Mouse (Mus musculus) C3H10T1/2 (cell line): ENCODE data around the gene Mettl1. TPM values are rescaled to one million over a fixed set of nuclear protein-coding genes. Genes with fewer than 3 reads are reported as not detected.

Experiments used
- polyA plus RNA-seq, 2 experiments: library from polyadenylated mRNA; unstranded; fragments of >200 nt; fragmentation: generic; extraction: Trizol; gene quantifications; one replicate each; pipeline ENCODE4 v1.2.1; 2012; ENCODE audit warnings: missing spikeins in 2 of 2

The Mettl1 gene
- polyA plus RNA-seq: 10 to 100 TPM; 11.5 to 42.6 TPM

GRCm38 (mm10) chr10:127041274-127041766 lies at the start of gene Mettl1, which contains the start of gene Eef1akmt3:
Gene Mettl1, plus strand, starts transcription at chr10:127041414.
Gene Eef1akmt3, minus strand, starts transcription at chr10:127041513.

DNA sequence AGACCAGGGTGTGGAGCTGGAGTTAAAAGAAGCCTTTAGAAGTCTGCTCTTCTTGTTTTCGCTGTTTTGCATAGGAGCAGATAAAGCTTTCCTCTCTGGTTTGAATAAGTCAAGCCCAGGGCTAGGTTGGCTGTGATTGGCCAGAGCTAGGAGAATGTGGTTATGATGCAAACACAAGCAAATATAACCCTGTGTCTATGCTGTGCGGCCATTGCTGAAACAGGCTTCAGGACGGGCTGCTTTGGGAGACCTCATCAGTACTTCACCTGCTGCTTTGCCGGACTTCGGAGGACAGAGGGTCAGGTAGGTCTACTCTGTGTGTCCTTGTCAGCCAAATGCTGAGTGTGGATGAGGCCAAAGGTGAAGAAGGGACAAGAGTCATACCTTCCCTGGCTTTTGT lies 40.7 kb upstream of the Mettl1 start, which contains the start of gene Avil:
Gene Avil, plus strand, starts transcription at position 181 of the 400 bp plus-strand sequence.

DNA sequence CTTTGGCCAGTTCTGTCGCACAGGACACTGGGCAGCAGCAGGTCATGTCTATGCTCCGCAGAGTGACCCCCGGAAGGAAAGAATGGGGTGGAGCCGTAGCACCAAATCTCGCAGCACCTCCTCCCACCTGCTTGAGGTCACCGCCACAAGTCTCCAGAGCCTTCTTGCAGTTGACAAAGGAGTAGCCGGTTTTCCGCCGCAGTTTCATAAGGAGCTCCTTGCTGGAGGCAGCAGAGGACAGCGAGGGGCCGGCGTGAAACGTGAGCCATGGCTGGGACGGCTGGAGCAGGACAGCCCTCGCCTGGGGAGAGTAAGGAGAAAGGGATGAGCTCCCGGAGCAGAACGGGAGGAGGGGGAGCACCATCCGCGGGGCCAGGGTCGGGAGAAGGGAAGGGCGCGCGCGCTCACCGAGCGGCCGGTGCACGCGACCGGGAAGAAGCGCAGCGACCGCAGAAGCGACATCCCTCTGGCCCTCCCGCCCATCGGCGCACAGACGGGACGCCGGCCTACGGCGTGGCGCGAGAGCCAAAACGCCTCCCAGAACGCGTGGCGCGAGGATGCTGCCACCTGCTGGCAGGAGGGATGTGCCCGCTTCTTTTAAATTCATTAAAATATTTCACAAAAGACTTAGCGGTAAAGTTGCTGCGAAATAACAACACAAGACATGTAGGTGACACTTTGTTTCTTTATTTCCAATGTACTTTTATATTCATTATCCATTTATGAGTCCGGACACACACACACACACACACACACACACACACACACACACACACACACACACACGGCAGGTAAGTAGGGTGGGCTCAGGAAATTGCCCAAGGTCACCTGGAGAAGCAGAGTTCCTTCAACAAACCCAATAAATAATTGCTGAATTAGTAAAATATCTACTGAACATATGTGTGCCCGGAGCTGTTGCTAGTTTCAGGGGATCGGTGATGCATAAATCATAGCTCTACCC lies 10.6 kb upstream of the Mettl1 start, which contains the start of gene Tsfm:
Gene Tsfm, minus strand, starts transcription at position 505 of the 961 bp plus-strand sequence.

GRCm38 (mm10) chr10:127047954-127048353 lies 6.7 kb downstream of the Mettl1 start, which contains the start of gene Cyp27b1:
Gene Cyp27b1, plus strand, starts transcription at chr10:127048250.

GRCm38 (mm10) chr10:127059968-127060916 lies 19.0 kb downstream of the Mettl1 start, which contains the start of gene March9:
Gene March9, minus strand, starts transcription at chr10:127060184.

DNA sequence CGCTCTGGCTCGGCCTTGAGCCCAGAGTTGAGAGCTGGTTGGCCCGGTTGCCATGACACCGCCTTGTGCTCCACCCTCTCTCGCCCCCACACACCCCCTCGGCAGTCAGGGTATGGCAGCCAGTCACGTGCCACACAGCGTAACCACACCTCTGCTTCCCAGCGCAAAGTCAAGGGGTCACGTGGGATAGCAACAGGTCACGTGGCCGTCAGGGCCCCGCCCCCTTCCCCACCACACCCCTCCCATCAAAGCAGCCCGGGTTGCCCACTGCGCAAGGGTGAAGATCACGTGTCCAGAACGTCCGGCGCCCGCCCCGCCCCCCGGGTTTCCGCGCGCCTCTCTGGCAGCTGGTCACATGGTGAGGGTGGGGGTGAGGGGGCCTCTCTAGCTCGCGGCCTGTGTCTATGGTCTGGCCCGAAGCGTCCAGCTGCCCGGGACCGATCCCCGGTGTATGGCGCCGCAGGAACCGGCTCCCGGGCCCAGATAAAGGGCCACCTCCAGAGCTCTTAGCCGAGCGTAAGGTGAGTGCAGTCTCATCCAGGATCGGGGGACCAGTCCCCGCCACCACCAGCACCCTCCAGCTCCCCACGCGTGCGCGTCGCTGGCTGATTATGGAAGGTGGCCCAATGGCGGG lies 22.1 kb downstream of the Mettl1 start, which contains the start of gene Cdk4:
Gene Cdk4, plus strand, starts transcription at position 296 of the 634 bp plus-strand sequence.

GRCm38 (mm10) chr10:127070190-127071121 lies 29.2 kb downstream of the Mettl1 start, which contains the start of gene Tspan31:
Gene Tspan31, minus strand, starts transcription at chr10:127070264.

GRCm38 (mm10) chr10:127075080-127075479 lies 33.9 kb downstream of the Mettl1 start, which contains the start of gene Agap2:
Gene Agap2, plus strand, starts transcription at chr10:127075284.

Other genes starting within 250 kb of the Mettl1 start
- 10 to 100 TPM; 13.2 to 19.2 TPM for gene Atp23, start 140.1 kb upstream of the Mettl1 start, polyA plus RNA-seq
- gene Ctdsp2, start 62.7 kb upstream of the Mettl1 start, polyA plus RNA-seq: 100 to 1,000 TPM in 1 of 2 experiments, 10 to 100 TPM in 1; 55.9 to 178 TPM
- 1 to 10 TPM in 1 of 2 experiments, under 1 TPM in 1; 0.08 to 1.8 TPM for gene Avil, start 40.7 kb upstream of the Mettl1 start, polyA plus RNA-seq
- gene Tsfm, start 10.6 kb upstream of the Mettl1 start, polyA plus RNA-seq: 10 to 100 TPM; 33.2 to 45.3 TPM
- gene Eef1akmt3, start 99 bp downstream of the Mettl1 start, polyA plus RNA-seq: under 1 TPM; 0.05 to 0.14 TPM
- gene Cyp27b1, start 6.8 kb downstream of the Mettl1 start, polyA plus RNA-seq: 1 to 10 TPM in 1 of 2 experiments, under 1 TPM in 1; 0.06 to 1.1 TPM
- 10 to 100 TPM; 11.7 to 15.1 TPM for gene March9, start 18.8 kb downstream of the Mettl1 start, polyA plus RNA-seq
- 100 to 1,000 TPM; 769 to 844 TPM for gene Cdk4, start 22.1 kb downstream of the Mettl1 start, polyA plus RNA-seq
- gene Tspan31, start 28.9 kb downstream of the Mettl1 start, polyA plus RNA-seq: 100 to 1,000 TPM in 1 of 2 experiments, 10 to 100 TPM in 1; 74.9 to 185 TPM
- 10 to 100 TPM in 1 of 2 experiments, under 1 TPM in 1; 0.85 to 10.7 TPM for gene Agap2, start 33.9 kb downstream of the Mettl1 start, polyA plus RNA-seq
- 100 to 1,000 TPM in 1 of 2 experiments, 10 to 100 TPM in 1; 27.4 to 134 TPM for gene Os9, start 79.7 kb downstream of the Mettl1 start, polyA plus RNA-seq
- gene B4galnt1, start 123.8 kb downstream of the Mettl1 start, polyA plus RNA-seq: 10 to 100 TPM in 1 of 2 experiments, 1 to 10 TPM in 1; 4.1 to 18.6 TPM
- under 1 TPM; 0.14 to 0.66 TPM for gene Slc26a10, start 139.2 kb downstream of the Mettl1 start, polyA plus RNA-seq
- gene Arhgef25, start 148.7 kb downstream of the Mettl1 start, polyA plus RNA-seq: 100 to 1,000 TPM in 1 of 2 experiments, 10 to 100 TPM in 1; 23.6 to 137 TPM
- gene Dtx3, start 154.3 kb downstream of the Mettl1 start, polyA plus RNA-seq: 10 to 100 TPM; 26.0 to 79.0 TPM
- 10 to 100 TPM in 1 of 2 experiments, 1 to 10 TPM in 1; 9.1 to 33.4 TPM for gene Pip4k2c, start 170.2 kb downstream of the Mettl1 start, polyA plus RNA-seq
- under 1 TPM; 0.02 to 0.37 TPM for gene Kif5a, start 221.9 kb downstream of the Mettl1 start, polyA plus RNA-seq
- 100 to 1,000 TPM; 146 to 282 TPM for gene Dctn2, start 225.0 kb downstream of the Mettl1 start, polyA plus RNA-seq
- gene Mbd6, start 247.6 kb downstream of the Mettl1 start, polyA plus RNA-seq: 10 to 100 TPM in 1 of 2 experiments, 1 to 10 TPM in 1; 7.6 to 30.7 TPM